Mouse (Mus musculus): Measurements from ENCODE around the gene Gm9817. TPM values are rescaled to one million over a fixed set of nuclear protein-coding genes. Genes with fewer than 3 reads are reported as not detected.

Gm9817 gene
- polyA plus RNA-seq, 1 experiment from 2014 or later = not detected

- 76% methylated on average over 10 of the region's 10 CpGs for WGBS
- Histone ChIP-seq H3K36me3 (ENCODE audit: control insufficient read depth, insufficient read depth, low read length) (no peaks in the 10 kb centered on the region), H3K4me2 (ENCODE audit: low read length) (no peak overlapping the region), H3K4me1 (replicated peaks; ENCODE audit: control insufficient read depth, insufficient read depth, low read length) (no peaks in the 10 kb centered on the region), H3K27ac (ENCODE audit: low read depth) (no peak overlapping the region), H3K27me3 (replicated peaks; ENCODE audit: control insufficient read depth, insufficient read depth, low read length) (no peaks in the 10 kb centered on the region), H3K9ac (ENCODE audit: low read length) (no peak overlapping the region), H3K4me3 (ENCODE audit: low read depth, low read length) (no peak overlapping the region), H3K9me3 (ENCODE audit: control insufficient read depth, low read length) (no peaks in the 10 kb centered on the region)
- DNase-seq (ENCODE audit: low spot score) (no peak), ATAC-seq (replicated peaks; ENCODE audit: low FRiP score, low TSS enrichment, low read depth) (no peak)
Observed at GRCm38 (mm10) chr13:45099582-45100229, 21.2 kb downstream of the Gm9817 start.

GRCm38 (mm10) chr13:45106480-45106879 is 28.0 kb downstream of the Gm9817 start:
- Histone ChIP-seq H3K27me3 (replicated peaks; ENCODE audit: control insufficient read depth, insufficient read depth, low read length) (no peaks in the 10 kb centered on the region), H3K9ac (ENCODE audit: low read length) (no peak overlapping the region), H3K4me2 (ENCODE audit: low read length) (no peak overlapping the region), H3K36me3 (ENCODE audit: control insufficient read depth, insufficient read depth, low read length) (no peaks in the 10 kb centered on the region), H3K9me3 (ENCODE audit: control insufficient read depth, low read length) (no peaks in the 10 kb centered on the region), H3K27ac (ENCODE audit: low read depth) (no peak overlapping the region), H3K4me1 (replicated peaks; ENCODE audit: control insufficient read depth, insufficient read depth, low read length) (no peaks in the 10 kb centered on the region), H3K4me3 (ENCODE audit: low read depth, low read length) (no peak overlapping the region)
- DNase-seq (ENCODE audit: low spot score) (no peak), ATAC-seq (replicated peaks; ENCODE audit: low FRiP score, low TSS enrichment, low read depth) (no peak)
- WGBS = 51% methylated on average over 3 of the region's 3 CpGs

GRCm38 (mm10) chr13:45108851-45109390 is 30.4 kb downstream of the Gm9817 start:
- no peak overlapping the region for H3K9ac ChIP-seq (ENCODE audit: low read length)
- 68% methylated on average over 7 of the region's 7 CpGs for WGBS
- no peaks in the 10 kb centered on the region for H3K4me1 ChIP-seq (replicated peaks; ENCODE audit: control insufficient read depth, insufficient read depth, low read length)
- no peaks in the 10 kb centered on the region for H3K9me3 ChIP-seq (ENCODE audit: control insufficient read depth, low read length)
- H3K27me3 ChIP-seq (replicated peaks; ENCODE audit: control insufficient read depth, insufficient read depth, low read length) = no peaks in the 10 kb centered on the region
- no peak overlapping the region for H3K27ac ChIP-seq (ENCODE audit: low read depth)
- no peaks in the 10 kb centered on the region for H3K36me3 ChIP-seq (ENCODE audit: control insufficient read depth, insufficient read depth, low read length)
- no peak for ATAC-seq (replicated peaks; ENCODE audit: low FRiP score, low TSS enrichment, low read depth)
- DNase-seq (ENCODE audit: low spot score) = no peak
- no peak overlapping the region for H3K4me3 ChIP-seq (ENCODE audit: low read depth, low read length)
- no peak overlapping the region for H3K4me2 ChIP-seq (ENCODE audit: low read length)

GRCm38 (mm10) chr13:45118375-45118774 is 39.9 kb downstream of the Gm9817 start:
- no peaks in the 10 kb centered on the region for H3K36me3 ChIP-seq (ENCODE audit: control insufficient read depth, insufficient read depth, low read length)
- no peak overlapping the region for H3K4me2 ChIP-seq (ENCODE audit: low read length)
- no peaks in the 10 kb centered on the region for H3K4me1 ChIP-seq (replicated peaks; ENCODE audit: control insufficient read depth, insufficient read depth, low read length)
- no peak for DNase-seq (ENCODE audit: low spot score)
- 78% methylated on average over 5 of the region's 5 CpGs for WGBS
- no peak overlapping the region for H3K9ac ChIP-seq (ENCODE audit: low read length)
- H3K9me3 ChIP-seq (ENCODE audit: control insufficient read depth, low read length) = no peaks in the 10 kb centered on the region
- no peaks in the 10 kb centered on the region for H3K27me3 ChIP-seq (replicated peaks; ENCODE audit: control insufficient read depth, insufficient read depth, low read length)
- no peak overlapping the region for H3K27ac ChIP-seq (ENCODE audit: low read depth)
- H3K4me3 ChIP-seq (ENCODE audit: low read depth, low read length) = no peak overlapping the region
- ATAC-seq (replicated peaks; ENCODE audit: low FRiP score, low TSS enrichment, low read depth) = no peak

GRCm38 (mm10) chr13:45118822-45119221 is 40.3 kb downstream of the Gm9817 start:
- no peak for ATAC-seq (replicated peaks; ENCODE audit: low FRiP score, low TSS enrichment, low read depth)
- DNase-seq (ENCODE audit: low spot score) = no peak
- no peaks in the 10 kb centered on the region for H3K4me1 ChIP-seq (replicated peaks; ENCODE audit: control insufficient read depth, insufficient read depth, low read length)

More at GRCm38 (mm10) chr13:45118822-45119221, 40.3 kb downstream of the Gm9817 start:
- H3K4me2 ChIP-seq (ENCODE audit: low read length) = no peak overlapping the region
- no peaks in the 10 kb centered on the region for H3K36me3 ChIP-seq (ENCODE audit: control insufficient read depth, insufficient read depth, low read length)
- 70% methylated on average over 3 of the region's 3 CpGs for WGBS
- no peaks in the 10 kb centered on the region for H3K9me3 ChIP-seq (ENCODE audit: control insufficient read depth, low read length)
- H3K27ac ChIP-seq (ENCODE audit: low read depth) = no peak overlapping the region
- no peak overlapping the region for H3K4me3 ChIP-seq (ENCODE audit: low read depth, low read length)
- no peak overlapping the region for H3K9ac ChIP-seq (ENCODE audit: low read length)
- no peaks in the 10 kb centered on the region for H3K27me3 ChIP-seq (replicated peaks; ENCODE audit: control insufficient read depth, insufficient read depth, low read length)

Other genes starting within 250 kb of the Gm9817 start
- gene Dtnbp1, start 76.5 kb upstream of the Gm9817 start, polyA plus RNA-seq (2014; fragmentation: Nextera tagmentation; extraction: Ambion mirVana) = 57.8 and 64.0 TPM in 2 replicates